Mouse (Mus musculus): ENCODE measurements around the gene Upf2.
"Not testable (repeated sequence)": the region's sequence is repeated elsewhere in the genome, so short reads cannot be mapped to it uniquely, and the experiment has no call there.

The Upf2 gene

DNA sequence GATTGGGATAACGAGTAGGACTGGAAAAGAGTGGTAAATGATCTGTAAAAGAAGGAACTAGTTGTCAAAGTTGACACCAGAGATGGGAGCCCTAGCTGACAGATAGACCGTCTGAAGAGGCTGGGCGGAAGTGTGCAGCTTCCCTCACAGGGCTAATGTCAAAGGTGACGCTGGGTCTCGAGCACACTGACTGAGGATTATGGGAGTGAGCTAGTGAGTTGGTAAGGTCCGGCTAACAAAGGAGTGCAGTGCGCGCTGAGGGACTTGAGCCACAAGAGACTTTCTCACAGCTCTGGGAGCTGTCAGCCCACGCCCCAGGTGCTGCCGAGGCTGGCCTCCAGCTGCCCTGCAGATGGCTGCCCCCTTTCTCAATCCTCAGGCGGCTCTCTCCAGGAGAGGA lies 119.7 kb downstream of the Upf2 start:
- no peak for DNase-seq (ENCODE audit: low spot score in 2 of 2)

DNA sequence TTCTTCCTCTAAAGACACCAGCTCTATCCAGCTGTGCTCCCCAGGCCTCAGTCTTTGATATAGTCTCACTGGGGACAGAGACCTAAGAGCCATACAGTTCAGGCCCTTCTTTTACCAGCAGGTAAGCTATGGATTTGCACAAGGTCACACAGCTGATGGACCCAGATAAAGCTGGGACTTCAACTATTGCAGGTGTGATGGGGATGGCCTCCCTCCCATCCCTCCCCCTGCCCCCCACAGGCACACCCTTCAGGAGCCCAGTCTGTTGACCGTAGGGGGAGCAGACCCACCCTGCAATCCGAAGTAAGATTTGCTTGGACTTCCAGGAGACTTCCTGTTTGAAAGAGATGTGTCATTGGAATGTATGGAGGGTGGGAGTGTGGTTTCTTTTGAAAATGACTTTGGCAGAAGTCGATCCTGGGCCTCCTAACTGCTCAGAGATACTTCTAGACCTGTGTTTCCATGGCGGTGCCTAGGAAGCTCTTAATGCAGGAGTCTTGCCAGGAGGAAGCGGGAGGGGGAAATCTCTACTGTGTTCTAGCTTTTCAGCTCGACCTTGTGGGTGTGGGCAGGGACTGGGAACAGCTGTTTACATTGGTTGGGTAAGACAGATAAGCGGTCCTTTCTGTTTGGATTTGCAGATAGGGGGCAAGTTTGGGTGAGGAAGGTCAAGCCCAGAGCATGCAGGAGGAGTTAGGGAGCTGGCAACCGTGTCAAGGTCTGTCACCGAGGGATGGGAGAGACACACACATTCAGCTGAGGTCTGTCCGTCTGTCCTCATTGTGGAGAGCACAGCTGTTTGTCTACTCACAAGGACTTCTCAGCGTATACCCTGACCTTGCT lies 120.5 kb downstream of the Upf2 start:
- DNase-seq (ENCODE audit: low spot score in 2 of 2), result no peak

DNA sequence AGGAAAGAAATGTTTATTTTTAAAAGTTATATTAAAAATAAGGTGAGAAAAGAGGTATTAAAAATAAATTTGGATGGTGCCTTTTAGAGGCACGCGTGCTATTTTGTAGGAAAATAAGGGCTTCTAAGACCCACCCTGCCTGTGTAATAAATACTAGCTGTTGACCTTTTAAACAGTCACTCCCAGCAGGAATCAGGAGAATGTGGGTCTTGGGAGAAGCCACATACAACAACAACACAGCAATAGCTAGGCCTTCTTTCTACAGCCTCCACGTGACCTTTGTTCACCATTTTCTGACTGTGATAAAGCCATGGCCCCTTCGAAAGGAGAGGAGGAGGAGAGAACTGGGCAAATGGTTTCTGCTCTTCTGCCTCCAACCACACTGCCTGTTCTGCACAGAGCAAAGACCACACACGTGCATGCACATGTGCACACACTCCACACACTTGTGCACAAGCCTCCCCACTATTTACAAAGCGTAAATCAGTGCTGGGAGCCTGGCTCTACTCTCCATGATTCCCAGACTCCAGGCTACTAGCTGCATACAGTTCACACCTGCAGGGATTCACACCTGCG lies 121.5 kb downstream of the Upf2 start:
- no peak for DNase-seq (ENCODE audit: low spot score in 2 of 2)

DNA sequence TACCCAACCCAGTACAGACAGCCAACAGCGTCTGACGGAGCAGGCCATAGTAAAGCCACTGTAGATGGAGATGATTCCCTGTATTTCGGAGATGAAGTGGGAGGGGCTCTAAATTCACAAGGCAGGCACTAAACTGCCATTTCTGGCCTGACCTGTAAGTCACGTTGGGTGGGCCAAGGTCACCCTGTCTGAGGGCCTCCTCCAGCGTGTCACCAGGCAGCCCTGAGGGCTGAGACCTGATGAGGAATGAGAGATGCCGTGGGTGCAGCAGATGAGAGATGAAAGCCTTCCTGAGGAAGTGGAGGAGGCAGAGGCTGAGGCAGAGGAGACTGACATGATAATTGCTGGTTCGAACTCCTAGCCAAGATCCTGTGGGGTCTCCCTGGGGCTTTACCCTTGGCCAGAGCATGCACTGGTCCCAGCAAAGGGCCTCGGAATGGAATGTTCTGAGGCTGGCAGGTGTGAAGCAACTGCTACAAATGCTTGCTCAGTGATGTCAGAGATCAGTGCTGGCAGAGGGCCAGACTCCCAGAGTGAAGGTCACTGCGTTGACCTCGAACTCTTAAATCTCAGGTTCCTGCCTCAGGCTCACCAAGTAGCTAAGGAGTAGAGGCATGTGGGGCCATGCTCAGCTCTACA lies 123.7 kb downstream of the Upf2 start:
- no peak for DNase-seq (ENCODE audit: low spot score in 2 of 2)

DNA sequence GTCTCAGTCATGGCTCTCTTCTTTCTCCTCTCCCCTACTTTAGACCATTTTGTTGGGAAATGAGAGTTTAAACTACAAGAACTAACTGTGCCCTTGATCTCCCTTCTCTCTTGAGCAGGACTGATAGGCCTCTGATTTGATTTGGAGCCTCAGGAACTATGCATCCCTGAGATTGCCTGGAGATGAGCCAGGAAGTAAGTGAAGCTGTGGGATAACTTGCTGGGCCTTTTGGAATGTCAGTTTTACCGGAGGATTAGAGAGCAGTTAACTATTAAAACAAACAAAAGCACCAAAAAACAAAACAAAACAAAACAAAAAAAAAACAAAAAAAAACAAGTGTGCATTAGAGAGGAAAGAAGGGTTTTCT lies 124.2 kb downstream of the Upf2 start:
- no peak for DNase-seq (ENCODE audit: low spot score in 2 of 2)

DNA sequence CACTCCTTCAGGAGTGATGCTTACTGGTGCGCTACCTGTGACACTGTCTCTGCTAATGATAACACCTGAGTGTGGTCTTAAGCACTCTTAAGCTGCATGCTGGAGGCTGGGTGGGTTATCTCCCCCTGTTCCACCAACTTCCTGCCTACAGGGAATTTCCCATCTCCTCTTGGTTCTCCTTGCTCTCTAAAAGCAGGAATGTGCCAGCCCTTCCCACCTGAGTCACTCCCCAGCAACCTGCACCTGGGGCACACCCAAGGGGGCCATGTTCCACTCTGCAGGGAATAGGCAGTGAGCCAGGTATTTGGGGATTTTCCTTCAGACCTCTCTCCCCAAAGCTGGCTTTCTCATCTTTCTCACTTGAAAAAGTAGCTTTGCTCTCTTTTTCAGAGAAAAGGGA lies 128.8 kb downstream of the Upf2 start:
- no peak for DNase-seq (ENCODE audit: low spot score in 2 of 2)

DNA sequence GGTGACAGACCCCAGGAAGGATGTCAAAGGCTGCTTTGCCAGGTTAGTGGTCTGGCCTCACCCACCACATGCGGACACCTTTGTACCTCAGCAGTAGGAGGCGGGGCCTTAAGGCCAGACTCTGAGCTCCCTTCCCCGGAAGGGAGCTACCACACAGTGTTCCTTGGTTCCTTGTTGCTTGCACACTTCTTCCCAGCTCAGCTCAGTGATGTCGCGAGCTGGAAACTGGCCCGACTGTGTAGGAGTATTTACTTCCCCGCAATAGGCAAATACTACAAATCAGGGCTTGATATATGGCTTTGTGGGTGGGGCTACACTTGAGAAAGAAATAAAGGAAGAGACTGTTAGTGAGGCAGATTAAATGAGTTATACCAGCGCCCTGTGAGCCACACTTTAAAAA lies 129.8 kb downstream of the Upf2 start:
- no peak for DNase-seq (ENCODE audit: low spot score in 2 of 2)

DNA sequence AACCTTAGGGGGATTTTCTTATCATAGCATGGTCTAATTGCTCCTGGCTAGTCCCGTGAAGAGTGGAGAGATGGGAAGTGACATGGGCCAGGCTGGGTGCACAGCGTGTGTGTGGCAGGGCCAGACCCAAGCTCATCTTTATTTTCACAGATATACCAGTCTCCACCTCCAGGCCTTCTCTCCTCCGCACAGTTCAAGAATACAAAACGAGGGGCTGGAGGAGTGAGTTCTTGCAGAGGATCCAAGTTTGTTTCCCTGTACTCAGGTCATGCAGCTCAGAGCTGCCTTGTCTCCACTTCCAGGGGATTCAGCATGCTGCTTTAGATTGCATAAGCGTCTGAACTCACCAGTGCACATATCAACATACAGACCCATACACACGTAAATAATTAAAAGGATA lies 131.3 kb downstream of the Upf2 start:
- no peak for DNase-seq (ENCODE audit: low spot score in 2 of 2)

DNA sequence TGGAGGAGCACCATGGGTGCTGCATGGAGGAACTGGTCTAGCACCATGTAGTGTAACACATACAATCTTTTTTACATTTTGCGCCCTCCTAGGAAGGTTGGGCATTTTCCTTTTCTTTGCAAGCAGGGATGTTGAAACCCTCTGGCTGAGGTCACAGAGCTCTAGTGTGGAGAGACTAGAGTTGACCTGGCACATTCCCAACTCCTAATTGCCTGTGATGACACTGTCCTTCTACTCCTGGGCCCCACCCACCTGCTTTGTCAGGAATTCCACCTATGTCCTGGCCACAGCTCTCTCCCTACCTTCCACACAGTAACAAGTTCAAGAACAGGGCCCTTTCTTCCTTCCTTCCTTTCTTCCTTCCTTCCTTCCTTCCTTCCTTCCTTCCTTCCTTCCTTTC lies 132.4 kb downstream of the Upf2 start:
- no peak for DNase-seq (ENCODE audit: low spot score in 2 of 2)

DNA sequence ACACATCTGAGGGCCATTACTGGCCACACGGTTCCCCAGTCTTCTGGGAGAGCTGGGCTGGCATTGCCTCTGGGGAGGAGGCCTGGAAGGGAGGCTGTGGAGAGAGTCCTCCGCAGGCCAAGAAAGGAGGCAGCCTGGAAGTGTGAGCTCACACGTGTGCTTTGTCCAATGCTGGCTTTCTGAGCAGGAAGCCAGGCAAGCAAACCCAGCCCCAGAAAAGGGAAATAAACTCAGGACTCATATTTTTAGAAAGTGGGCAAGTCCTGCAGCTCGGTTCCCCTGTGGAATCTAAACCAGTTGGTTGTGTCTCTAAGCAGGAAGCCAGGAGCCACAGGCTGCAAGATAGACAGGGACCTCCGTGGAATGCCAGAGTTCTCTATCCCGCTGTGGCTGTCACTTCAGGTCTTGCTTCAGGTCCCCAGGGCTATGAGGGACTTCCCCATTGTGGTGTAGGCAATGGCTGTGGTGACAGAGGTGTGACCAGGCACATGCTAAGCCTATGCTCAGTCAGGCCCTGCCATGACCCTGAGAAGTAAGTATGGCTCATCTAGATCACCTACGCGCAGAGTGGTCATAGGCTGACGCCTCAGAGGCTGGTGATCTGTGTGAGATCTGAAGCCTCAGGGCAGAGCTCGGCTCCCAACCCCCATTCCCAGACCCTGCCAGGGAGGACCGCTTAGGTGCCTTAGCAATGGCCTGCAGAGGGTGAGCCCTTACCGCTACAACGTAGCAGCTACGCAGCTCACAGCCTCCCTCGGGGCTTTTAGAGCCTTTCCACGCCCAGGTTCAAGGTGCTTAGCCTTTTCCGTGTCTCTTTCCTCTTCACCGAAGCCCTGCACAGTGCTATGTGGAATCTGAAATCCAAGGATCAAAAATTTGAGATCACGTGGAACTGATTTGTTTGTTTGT lies 134.6 kb downstream of the Upf2 start:
- no peak for DNase-seq (ENCODE audit: low spot score in 2 of 2)

DNA sequence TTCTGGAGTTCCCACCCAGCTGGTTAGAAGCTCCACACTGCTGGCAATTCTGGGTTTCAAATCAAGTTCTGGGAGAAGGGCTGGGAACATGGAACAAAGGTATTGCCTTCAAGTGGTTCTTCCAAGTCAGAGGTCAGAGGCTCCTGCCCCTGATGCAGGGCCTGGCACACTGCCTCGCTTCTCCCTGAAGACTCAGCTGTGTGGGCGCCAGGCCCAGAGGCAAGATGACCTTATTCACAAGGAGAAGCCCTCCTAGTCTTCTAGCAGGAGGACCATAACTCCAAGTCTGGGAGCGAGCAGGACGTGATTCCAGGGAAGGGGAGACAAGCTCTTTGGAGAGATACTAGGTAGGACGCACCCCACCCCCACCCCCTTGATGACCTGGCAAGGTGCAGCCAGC lies 135.9 kb downstream of the Upf2 start:
- DNase-seq (ENCODE audit: low spot score in 2 of 2), result no peak

DNA sequence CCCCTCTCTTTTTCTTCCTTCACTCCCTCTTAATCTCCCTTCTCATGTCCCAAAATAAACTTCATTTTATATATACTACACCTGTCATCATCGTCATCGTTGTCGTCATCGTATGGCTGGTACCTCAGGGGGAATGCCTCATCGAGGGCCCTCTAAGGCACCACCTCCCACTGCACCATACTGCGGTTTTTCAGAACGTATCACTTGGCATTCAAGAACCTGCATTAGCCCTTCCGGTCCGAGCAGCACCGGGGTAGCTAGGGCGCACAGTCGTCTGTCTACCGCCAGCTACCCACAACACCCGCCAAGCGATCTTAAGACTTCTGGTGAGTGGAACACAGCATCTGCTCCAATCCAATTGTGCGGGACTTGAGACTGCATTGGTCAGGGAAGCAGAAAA lies 138.7 kb downstream of the Upf2 start:
- DNase-seq (ENCODE audit: low spot score in 2 of 2), result not testable (repeated sequence)

DNA sequence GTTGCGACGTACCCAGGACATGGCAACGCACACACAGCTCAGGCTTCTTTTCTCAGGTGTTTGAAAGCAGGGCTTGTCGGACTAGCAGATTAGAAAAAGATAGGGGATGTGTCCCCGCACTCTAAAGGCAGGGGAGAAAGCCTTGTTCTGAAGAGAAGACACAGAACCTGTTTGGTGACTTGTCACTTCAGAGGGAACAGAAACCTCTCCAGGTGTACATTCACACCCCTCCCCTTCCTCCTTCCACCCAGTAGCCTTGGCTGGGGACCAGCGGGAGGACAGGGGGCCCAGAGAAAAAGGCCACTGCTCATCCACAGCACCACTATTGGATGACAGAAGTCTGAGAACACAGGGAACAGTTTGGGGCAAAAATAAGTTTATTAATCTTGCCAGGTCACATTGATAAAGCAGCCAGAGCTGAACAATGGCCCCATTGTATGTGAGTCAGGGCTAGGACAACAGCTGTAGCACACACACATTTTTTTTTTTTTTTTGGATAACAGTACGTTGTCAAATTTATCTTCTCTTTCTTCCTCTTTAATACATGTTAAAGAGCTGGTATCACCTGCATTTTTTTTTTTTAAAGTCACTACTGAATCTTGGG lies 145.9 kb downstream of the Upf2 start:
- no peak for DNase-seq (ENCODE audit: low spot score in 2 of 2)

DNA sequence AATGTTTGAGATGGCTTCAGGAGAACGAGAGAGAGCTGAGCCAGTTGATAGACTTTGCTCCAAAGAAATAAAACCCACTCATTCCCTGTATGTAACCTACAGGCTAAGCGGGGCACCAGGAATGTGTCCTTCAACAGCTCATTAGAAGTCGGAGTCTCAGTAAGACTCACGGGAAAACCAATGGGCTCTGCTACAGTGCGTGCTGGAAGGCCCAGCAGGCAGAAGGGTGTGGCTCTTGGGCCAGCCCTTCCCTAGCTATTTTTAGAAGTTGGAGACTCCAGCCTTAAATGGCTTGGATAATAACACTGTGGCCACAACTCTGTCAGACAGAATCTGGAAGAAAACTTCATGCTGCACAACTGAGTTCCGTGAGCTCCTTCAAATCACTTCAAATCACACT lies 147.7 kb downstream of the Upf2 start:
- no peak for DNase-seq (ENCODE audit: low spot score in 2 of 2)

DNA sequence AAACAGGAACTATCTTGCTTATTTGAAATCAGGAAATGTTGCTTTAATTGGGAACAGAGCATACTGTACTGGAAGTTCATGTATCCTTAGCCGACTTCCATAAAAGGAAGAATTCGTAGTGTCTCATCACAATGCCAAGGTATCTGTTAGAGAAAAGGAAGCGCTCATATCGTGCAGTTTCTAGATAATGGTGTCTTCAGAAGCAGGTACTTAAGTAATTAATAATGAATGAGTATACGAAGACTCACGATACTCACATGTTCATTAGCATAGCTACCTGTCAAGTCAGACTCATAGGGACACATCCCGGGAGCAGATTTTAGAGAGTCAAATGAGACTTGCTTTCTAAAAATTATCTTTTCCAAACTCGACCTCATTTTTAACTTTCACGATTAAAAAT lies 148.2 kb downstream of the Upf2 start:
- DNase-seq (ENCODE audit: low spot score in 2 of 2), result no peak

DNA sequence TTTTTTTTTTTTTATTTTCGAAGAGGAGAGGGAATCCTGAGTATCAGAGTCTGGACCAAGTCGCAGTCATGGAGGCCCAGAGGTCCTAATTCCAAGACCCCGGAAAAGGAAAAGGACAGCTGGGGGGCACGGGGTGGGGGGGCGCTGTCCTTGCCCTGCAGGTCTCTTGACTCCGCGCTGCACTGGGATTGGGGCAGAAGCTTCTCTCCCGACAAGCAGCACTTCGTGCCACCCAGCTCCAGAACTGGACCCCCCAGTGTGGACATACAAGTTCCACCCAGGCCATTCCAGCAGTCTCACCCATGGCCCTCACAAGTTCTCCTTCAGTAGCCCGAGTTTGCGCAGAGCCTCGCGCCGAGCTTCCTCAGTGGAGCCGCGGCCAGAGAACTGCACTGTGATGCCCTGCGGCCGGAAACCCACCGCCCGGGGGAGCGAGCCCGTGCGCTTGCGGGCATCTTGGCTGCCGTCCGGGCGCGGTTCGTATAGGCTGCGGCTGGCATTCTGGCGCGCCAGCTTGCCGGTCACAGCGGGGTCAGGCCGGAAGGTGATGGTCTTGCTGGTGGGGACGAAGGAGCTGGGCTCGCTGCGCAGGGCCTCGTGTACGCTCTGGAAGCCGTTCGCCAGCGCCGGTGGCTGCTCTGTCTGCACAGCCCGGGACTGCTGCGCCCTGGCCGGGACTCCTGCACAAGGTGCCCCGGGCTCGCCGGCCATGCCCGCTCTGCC lies 148.9 kb downstream of the Upf2 start:
- DNase-seq (ENCODE audit: low spot score in 2 of 2), result no peak

DNA sequence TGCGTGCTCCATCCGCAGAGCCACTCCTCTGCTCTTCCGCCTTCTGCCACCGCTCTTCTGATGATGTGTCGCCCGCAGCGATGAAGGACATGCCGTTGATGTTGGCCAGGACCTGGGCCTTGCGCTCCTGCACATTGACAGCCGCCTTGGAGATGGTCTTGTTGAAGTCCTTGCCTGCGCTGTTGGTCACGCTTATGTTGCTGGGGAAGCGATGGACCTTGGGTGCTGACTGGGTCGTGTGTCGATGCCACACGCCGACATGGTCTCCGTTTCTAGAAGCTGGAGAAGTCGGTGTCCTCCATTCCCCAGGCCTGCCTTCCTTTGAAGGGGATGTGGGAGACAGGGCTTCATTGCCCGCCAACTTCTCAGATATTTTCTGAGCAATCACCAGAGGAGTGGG lies 149.5 kb downstream of the Upf2 start:
- DNase-seq (ENCODE audit: low spot score in 2 of 2), result no peak

DNA sequence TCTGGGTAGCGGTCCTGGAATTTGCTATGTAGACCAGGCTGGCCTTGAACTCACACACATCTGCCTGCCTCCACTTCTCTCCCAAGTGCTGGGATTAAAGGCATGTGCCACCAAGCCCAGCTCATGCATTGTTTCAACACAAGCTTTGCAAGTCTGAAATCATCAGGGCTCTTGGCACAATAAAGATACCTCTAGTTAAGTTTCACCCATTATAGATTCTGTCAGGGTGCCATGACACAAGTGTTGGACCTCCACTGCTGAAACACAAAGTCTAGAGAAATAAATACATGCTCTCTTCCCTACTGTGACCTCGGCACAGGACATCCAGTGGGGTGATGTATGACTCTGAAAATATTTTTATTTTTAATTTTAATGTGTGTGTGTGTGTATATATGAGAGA lies 154.2 kb downstream of the Upf2 start:
- DNase-seq (ENCODE audit: low spot score in 2 of 2), result no peak
